Mouse (Mus musculus) ES-E14 (cell line): Measurements from ENCODE around the gene Esrp2. TPM values are rescaled to one million over a fixed set of nuclear protein-coding genes. Genes with fewer than 3 reads are reported as not detected.

Experiments
- DNase-seq: peaks from one replicate; pipeline ENCODE4 v3.0.0-alpha.2; 2013; ENCODE audit warnings: low read depth, low spot score
- H3K27ac ChIP-seq: 2 replicates; pipeline ENCODE4 v1.5.1; 2012; ENCODE audit warnings: low read depth, mild to moderate bottlenecking, low read length, moderate library complexity, mixed read lengths; ENCODE audit not compliant: poor library complexity, insufficient read depth, severe bottlenecking
- H3K36me3 ChIP-seq: 2 replicates; pipeline ENCODE4 v1.6.1; 2012; ENCODE audit warnings: mild to moderate bottlenecking, low read length, moderate library complexity, mixed read lengths; ENCODE audit not compliant: control insufficient read depth, poor library complexity, insufficient read depth, severe bottlenecking
- H3K4me1 ChIP-seq, 2 experiments: fragments of 150-350 bp in 1 of 2; sonication (generic) in 1 of 2; 2 replicates each; pipeline ENCODE4 v1.6.1; 2012; ENCODE audit warnings: low read length in 2 of 2, mild to moderate bottlenecking in 1 of 2, mixed read lengths in 1 of 2; ENCODE audit not compliant: control insufficient read depth in 2 of 2, insufficient read depth in 2 of 2, poor library complexity in 1 of 2
- H3K4me3 ChIP-seq, 2 experiments: fragments of 150-350 bp in 1 of 2; sonication (generic) in 1 of 2; 2 replicates each; pipeline ENCODE4 v1.5.1; 2012; ENCODE audit warnings: low read length in 2 of 2, low read depth in 1 of 2, mild to moderate bottlenecking in 1 of 2, mixed read lengths in 1 of 2; ENCODE audit not compliant: insufficient read depth in 1 of 2, poor library complexity in 1 of 2, severe bottlenecking in 1 of 2
- H3K9ac ChIP-seq: 2 replicates; pipeline ENCODE4 v1.6.1; 2012; ENCODE audit warnings: low read depth, mild to moderate bottlenecking, low read length, mixed read lengths; ENCODE audit not compliant: poor library complexity, insufficient read depth, severe bottlenecking
- H3K9me3 ChIP-seq: fragments of 150-350 bp; sonication (generic); 2 replicates; pipeline ENCODE4 v1.6.1; 2012; ENCODE audit warnings: low read depth, mild to moderate bottlenecking, low read length; ENCODE audit not compliant: control insufficient read depth, insufficient read depth
- CHD2 ChIP-seq: IDR thresholded peaks from 2 replicates; pipeline ENCODE4 v1.6.1; 2014; ENCODE audit warnings: mild to moderate bottlenecking, low read depth, low read length, inconsistent platforms
- HCFC1 ChIP-seq: IDR thresholded peaks from 2 replicates; pipeline ENCODE4 v1.6.1; 2012; ENCODE audit warnings: low read length, inconsistent platforms, borderline replicate concordance; ENCODE audit not compliant: insufficient read depth
- MAFK ChIP-seq: IDR thresholded peaks from 2 replicates; pipeline ENCODE4 v1.6.1; 2014; ENCODE audit warnings: mild to moderate bottlenecking, low read depth, low read length, inconsistent platforms; ENCODE audit not compliant: insufficient read depth
- ZC3H11A ChIP-seq: IDR thresholded peaks from 2 replicates; pipeline ENCODE4 v1.6.1; 2012; ENCODE audit warnings: low read depth, mild to moderate bottlenecking, inconsistent platforms, low read length, borderline replicate concordance
- ZNF384 ChIP-seq: IDR thresholded peaks from 2 replicates; pipeline ENCODE4 v1.6.1; 2012; ENCODE audit warnings: low read depth, low read length, inconsistent platforms
- in situ Hi-C, 2 experiments: fragments of 600-800 bp; cut with MboI; formaldehyde crosslinking; loops; one replicate each; pipeline ENCODE4 v1.15.1; 2025; ENCODE audit warnings: low sequenced_read_pairs in 2 of 2, inconsistent platforms in 1 of 2; ENCODE audit not compliant: unreplicated experiment in 2 of 2
- total RNA-seq: library from RNA; depleted of rRNA; stranded (reverse); fragments of 300-350 nt; gene quantifications from 2 replicates; pipeline ENCODE4 v1.2.3, GENCODE M21; 2012

Esrp2 gene
- total RNA-seq, 1 experiment, result 12.5 TPM

- Histone ChIP-seq H3K9me3 (no peaks in the 10 kb centered on the region), H3K9ac (no peak overlapping the region), H3K4me3 (no peak overlapping the region), H3K36me3 (peaks cover 33% of the 10 kb centered on the region), H3K4me1 (peaks cover 0 to 24% of the 10 kb centered on the region in 2 experiments; a peak in 2 of 4 replicates), H3K27ac (no peak overlapping the region)
- TF ChIP-seq ZNF384, result no peak
- TF ChIP-seq ZC3H11A, result no peak
- no peak for TF ChIP-seq MAFK
- no peak for TF ChIP-seq CHD2
- no peak for TF ChIP-seq HCFC1
- in situ Hi-C loops, result no loop called here
- DNase-seq, result no peak
These were observed 6.3 kb downstream of the Esrp2 start for GRCm38 (mm10) chr8:106130505-106130904.

- peaks cover 33% of the 10 kb centered on the region for H3K36me3 ChIP-seq
- H3K4me3 ChIP-seq, result no peak overlapping the region
- in situ Hi-C loops, result no loop called here
- no peaks in the 10 kb centered on the region for H3K9me3 ChIP-seq
- no peak overlapping the region for H3K9ac ChIP-seq
- no peak for TF ChIP-seq MAFK
- no peak overlapping the region for H3K27ac ChIP-seq
- no peak for DNase-seq
- H3K4me1 ChIP-seq, result peaks cover 0 to 21% of the 10 kb centered on the region in 2 experiments; a peak in 2 of 4 replicates
These were observed 6.8 kb downstream of the Esrp2 start for GRCm38 (mm10) chr8:106129997-106130396.

- H3K9me3 ChIP-seq, result no peaks in the 10 kb centered on the region
- peaks cover 0 to 20% of the 10 kb centered on the region in 2 experiments; a peak in 2 of 4 replicates for H3K4me1 ChIP-seq
- H3K4me3 ChIP-seq, result no peak overlapping the region
- H3K36me3 ChIP-seq, result peaks cover 33% of the 10 kb centered on the region
- no peak overlapping the region for H3K27ac ChIP-seq
- TF ChIP-seq HCFC1, result no peak
- TF ChIP-seq ZNF384, result no peak
- TF ChIP-seq MAFK, result no peak
- no peak for TF ChIP-seq CHD2
- TF ChIP-seq ZC3H11A, result no peak
- no peak for DNase-seq
- in situ Hi-C loops, result no loop called here
- no peak overlapping the region for H3K9ac ChIP-seq
These were observed 7.4 kb downstream of the Esrp2 start for GRCm38 (mm10) chr8:106129232-106129930.

GRCm38 (mm10) chr8:106127882-106128410 lies 8.8 kb downstream of the Esrp2 start:
- in situ Hi-C loops, result no loop called here
- Histone ChIP-seq H3K9me3 (no peaks in the 10 kb centered on the region), H3K4me3 (no peak overlapping the region), H3K27ac (no peak overlapping the region), H3K9ac (no peak overlapping the region), H3K36me3 (peaks cover 29% of the 10 kb centered on the region), H3K4me1 (peaks cover 0 to 7% of the 10 kb centered on the region in 2 experiments; a peak in 1 of 4 replicates)
- TF ChIP-seq ZNF384, result no peak
- no peak for TF ChIP-seq ZC3H11A
- TF ChIP-seq CHD2, result no peak
- TF ChIP-seq MAFK, result no peak
- no peak for TF ChIP-seq HCFC1
- DNase-seq, result no peak

GRCm38 (mm10) chr8:106127054-106127453 lies 9.7 kb downstream of the Esrp2 start:
- TF ChIP-seq MAFK (0 out of 2 replicates have a peak, but pooled peaks have one; percentile 30), ZNF384 (no peak)
- H3K9me3 ChIP-seq, result no peaks in the 10 kb centered on the region
- no peak overlapping the region for H3K27ac ChIP-seq
- no peaks in the 10 kb centered on the region for H3K4me1 ChIP-seq
- peaks cover 21% of the 10 kb centered on the region for H3K36me3 ChIP-seq
- DNase-seq, result no peak
- in situ Hi-C loops, result no loop called here
- H3K9ac ChIP-seq, result no peak overlapping the region
- H3K4me3 ChIP-seq, result no peak overlapping the region
